Mouse (Mus musculus): ENCODE results near the gene Rad51b. TPM values are rescaled to one million over a fixed set of nuclear protein-coding genes. Genes with fewer than 3 reads are reported as not detected.

The Rad51b gene
- total RNA-seq, 2 experiments from 2014 or later: 0.36 TPM; not detected in 1

- no peak for DNase-seq (ENCODE audit: extremely low spot score in 1 of 2, low spot score in 2 of 2)
Measured at GRCm38 (mm10) chr12:79504641-79505040, 207.6 kb downstream of the Rad51b start.

GRCm38 (mm10) chr12:79506421-79506820 lies 209.3 kb downstream of the Rad51b start:
- intact Hi-C loops (cut with DNase I): no loop called here
- TF ChIP-seq CTCF (IDR thresholded peaks at IDR 0.05): no peak
- Histone ChIP-seq H3K27ac (no peak overlapping the region), H3K4me3 (no peak overlapping the region)
- DNase-seq (ENCODE audit: extremely low spot score in 1 of 2, low spot score in 2 of 2): no peak

More at GRCm38 (mm10) chr12:79504641-79505040, 207.6 kb downstream of the Rad51b start:
- Histone ChIP-seq H3K27ac (no peak overlapping the region), H3K4me3 (no peak overlapping the region)
- no peak for TF ChIP-seq CTCF (IDR thresholded peaks at IDR 0.05)
- intact Hi-C loops (cut with DNase I): no loop called here

- Histone ChIP-seq H3K4me3 (no peak overlapping the region), H3K27ac (no peak overlapping the region; the same call in 1 of the 2 replicates)
- no peak for TF ChIP-seq CTCF (IDR thresholded peaks at IDR 0.05)
- intact Hi-C loops (cut with DNase I): no loop called here
- DNase-seq (ENCODE audit: extremely low spot score in 1 of 2, low spot score in 2 of 2): no peak
Measured at GRCm38 (mm10) chr12:79507141-79507681, 210.1 kb downstream of the Rad51b start.

GRCm38 (mm10) chr12:79511454-79512204 lies 214.5 kb downstream of the Rad51b start:
- DNase-seq (ENCODE audit: extremely low spot score in 1 of 2, low spot score in 2 of 2): peak in 1 of 2 experiments; percentile 28
- H3K4me3 ChIP-seq: no peak overlapping the region
- H3K27ac ChIP-seq: peak overlapping the region; percentile 77
- TF ChIP-seq CTCF (IDR thresholded peaks at IDR 0.05): no peak
- intact Hi-C loops (cut with DNase I): no loop called here

- Histone ChIP-seq H3K4me3 (no peak overlapping the region), H3K27ac (peak overlapping the region; percentile 77)
- no peak for DNase-seq (ENCODE audit: extremely low spot score in 1 of 2, low spot score in 2 of 2)
- TF ChIP-seq CTCF (IDR thresholded peaks at IDR 0.05): no peak
- intact Hi-C loops (cut with DNase I): no loop called here
Measured at GRCm38 (mm10) chr12:79512205-79512886, 215.3 kb downstream of the Rad51b start.

GRCm38 (mm10) chr12:79512982-79513681 lies 216.1 kb downstream of the Rad51b start:
- intact Hi-C loops (cut with DNase I): no loop called here
- H3K27ac ChIP-seq: peak overlapping the region; percentile 77; the same call in 1 of the 2 replicates
- no peak overlapping the region for H3K4me3 ChIP-seq
- no peak; the same call in none of the 2 replicates for TF ChIP-seq CTCF (IDR thresholded peaks at IDR 0.05)
- DNase-seq (ENCODE audit: extremely low spot score in 1 of 2, low spot score in 2 of 2): no peak

- DNase-seq (ENCODE audit: extremely low spot score in 1 of 2, low spot score in 2 of 2): no peak
- intact Hi-C loops (cut with DNase I): no loop called here
- no peak for TF ChIP-seq CTCF (IDR thresholded peaks at IDR 0.05)
- Histone ChIP-seq H3K4me3 (no peak overlapping the region), H3K27ac (no peak overlapping the region)
Measured at GRCm38 (mm10) chr12:79514680-79515079, 217.6 kb downstream of the Rad51b start.

- TF ChIP-seq CTCF (IDR thresholded peaks at IDR 0.05): no peak
- DNase-seq (ENCODE audit: extremely low spot score in 1 of 2, low spot score in 2 of 2): no peak
- intact Hi-C loops (cut with DNase I): no loop called here
- no peak overlapping the region for H3K4me3 ChIP-seq
- H3K27ac ChIP-seq: no peak overlapping the region
Measured at GRCm38 (mm10) chr12:79522374-79522773, 225.3 kb downstream of the Rad51b start.

GRCm38 (mm10) chr12:79524941-79525871 lies 228.1 kb downstream of the Rad51b start:
- no peak overlapping the region for H3K27ac ChIP-seq
- no peak for DNase-seq (ENCODE audit: extremely low spot score in 1 of 2, low spot score in 2 of 2)
- intact Hi-C loops (cut with DNase I): loop anchor here (5.0 kb wide), 1 partner anchor 607 kb away; no protein-coding TSS in a partner anchor
- peak; percentile 31 for TF ChIP-seq CTCF (IDR thresholded peaks at IDR 0.05)
- H3K4me3 ChIP-seq: no peak overlapping the region

- intact Hi-C loops (cut with DNase I): loop anchor here (5.0 kb wide), 1 partner anchor 606 kb away; no protein-coding TSS in a partner anchor
- no peak for DNase-seq (ENCODE audit: extremely low spot score in 1 of 2, low spot score in 2 of 2)
- H3K27ac ChIP-seq: no peak overlapping the region
- TF ChIP-seq CTCF (IDR thresholded peaks at IDR 0.05): no peak
- no peak overlapping the region for H3K4me3 ChIP-seq
Measured at GRCm38 (mm10) chr12:79525872-79526271, 228.8 kb downstream of the Rad51b start.

- TF ChIP-seq CTCF (IDR thresholded peaks at IDR 0.05): no peak
- Histone ChIP-seq H3K27ac (no peak overlapping the region), H3K4me3 (no peak overlapping the region)
- intact Hi-C loops (cut with DNase I): loop anchor here (5.0 kb wide), 1 partner anchor 605 kb away; no protein-coding TSS in a partner anchor
- no peak for DNase-seq (ENCODE audit: extremely low spot score in 1 of 2, low spot score in 2 of 2)
Measured at GRCm38 (mm10) chr12:79527222-79527621, 230.1 kb downstream of the Rad51b start.

Data from left cerebral cortex, adult 2 months (tissue).